Mouse (Mus musculus) 3134 (cell line): ENCODE measurements at regions not wholly inside any gene's neighbourhood (a gene's known extent, or its start where the extent isn't known, plus 50 kb on each side); places are given as distances from the start of the nearest gene placed in this dataset.

Experiments
- DNase-seq: peaks from one replicate; pipeline ENCODE4 v3.0.0-alpha.2; 2011; ENCODE audit warnings: low spot score; ENCODE audit not compliant: insufficient read length; ENCODE audit errors: extremely low read depth

- DNase-seq = no peak
These were observed 241.4 kb upstream of the Arglu1 start for GRCm38 (mm10) chr8:8931746-8932145.

GRCm38 (mm10) chr8:8928074-8928862, 237.9 kb upstream of the Arglu1 start:
- no peak for DNase-seq

GRCm38 (mm10) chr8:8921446-8921845, 231.1 kb upstream of the Arglu1 start:
- DNase-seq = no peak

- DNase-seq = no peak
These were observed 229.5 kb upstream of the Arglu1 start for GRCm38 (mm10) chr8:8919582-8920503.

GRCm38 (mm10) chr8:8919040-8919439, 228.7 kb upstream of the Arglu1 start:
- no peak for DNase-seq

- DNase-seq = no peak
These were observed 217.3 kb upstream of the Arglu1 start for GRCm38 (mm10) chr8:8907478-8908165.

GRCm38 (mm10) chr8:8892996-8893395, 202.7 kb upstream of the Arglu1 start:
- no peak for DNase-seq

- DNase-seq = no peak
These were observed 187.0 kb upstream of the Arglu1 start for GRCm38 (mm10) chr8:8877286-8877685.

- DNase-seq = no peak
These were observed 186.6 kb upstream of the Arglu1 start for GRCm38 (mm10) chr8:8876879-8877278.

GRCm38 (mm10) chr8:8876469-8876868, 186.1 kb upstream of the Arglu1 start:
- DNase-seq = no peak

GRCm38 (mm10) chr8:8871938-8872337, 181.6 kb upstream of the Arglu1 start:
- DNase-seq = no peak

GRCm38 (mm10) chr8:8871039-8871438, 180.7 kb upstream of the Arglu1 start:
- no peak for DNase-seq

GRCm38 (mm10) chr8:8870487-8870886, 180.2 kb upstream of the Arglu1 start:
- DNase-seq = no peak

- no peak for DNase-seq
These were observed 179.0 kb upstream of the Arglu1 start for GRCm38 (mm10) chr8:8869338-8869737.

- no peak for DNase-seq
These were observed 177.6 kb upstream of the Arglu1 start for GRCm38 (mm10) chr8:8867924-8868323.

GRCm38 (mm10) chr8:8867126-8867777, 176.9 kb upstream of the Arglu1 start:
- no peak for DNase-seq

- DNase-seq = no peak
These were observed 172.4 kb upstream of the Arglu1 start for GRCm38 (mm10) chr8:8862767-8863166.

- DNase-seq = no peak
These were observed 171.1 kb upstream of the Arglu1 start for GRCm38 (mm10) chr8:8861331-8861940.

- no peak for DNase-seq
These were observed 168.3 kb upstream of the Arglu1 start for GRCm38 (mm10) chr8:8858636-8859035.
